16 mouse cellular contexts compared by ENCODE assay signal in genomic region chr5:129155023-129155901, GRCm38 (mm10). TPM values are rescaled to one million over a fixed set of nuclear protein-coding genes. Genes with fewer than 3 reads are reported as not detected.
A peak's percentile ranks its signal among the peaks of the same experiment; 100 is the strongest.
DNase-seq lines count a peak whose midpoint lies in the region; ATAC-seq and TF ChIP-seq lines count a peak whose summit lies in the region.
"Had no signal": no experiment of that assay in that cellular context is flagged by ENCODE, and none has a peak within 500 bp of the region (broad histone marks: within the 10 kb centered on the region; RNA-seq: fewer than 3 reads in every experiment).

No protein-coding gene starts in this region.

- H3K4me2 ChIP-seq in forebrain, postnatal 0 days (ENCODE audit: low read depth), result no peak overlapping the region
- H3K4me2 ChIP-seq in neural tube, embryonic 14.5 days (ENCODE audit: low read depth, low read length), result no peak overlapping the region; the same call in 1 of the 2 replicates
- H3K4me2 ChIP-seq: kidney, embryonic 15.5 days; stomach, embryonic 15.5 days had no signal

- H3K27ac ChIP-seq in embryonic facial prominence, embryonic 10.5 days (replicated peaks), result peak overlapping the region; percentile 45
- peak overlapping the region; percentile 67 for H3K27ac ChIP-seq in forebrain, postnatal 0 days (ENCODE audit: low read depth, low read length)
- peak overlapping the region; percentile 88 for H3K27ac ChIP-seq in midbrain, embryonic 10.5 days (replicated peaks)
- H3K27ac ChIP-seq in neural tube, embryonic 14.5 days (ENCODE audit: low read depth, low read length), result peak overlapping the region; percentile 2; the same call in 1 of the 2 replicates
- H3K27ac ChIP-seq: heart, embryonic 10.5 days; kidney, embryonic 15.5 days; liver, embryonic 14.5 days; stomach, embryonic 15.5 days had no signal

- TF ChIP-seq CTCF in forebrain, postnatal 0 days (IDR thresholded peaks at IDR 0.05; ENCODE audit: low read depth), result no peak

- intact Hi-C loops in left cerebral cortex, postnatal 4 days (cut with DNase I), result no loop called here

- H3K36me3 ChIP-seq in embryonic facial prominence, embryonic 10.5 days (replicated peaks), result no peaks in the 10 kb centered on the region
- H3K36me3 ChIP-seq in forebrain, postnatal 0 days (ENCODE audit: insufficient read depth), result no peaks in the 10 kb centered on the region
- no peaks in the 10 kb centered on the region for H3K36me3 ChIP-seq in midbrain, embryonic 10.5 days
- H3K36me3 ChIP-seq in neural tube, embryonic 14.5 days (ENCODE audit: control insufficient read depth, insufficient read depth, low read length), result no peaks in the 10 kb centered on the region
- H3K36me3 ChIP-seq: heart, embryonic 10.5 days; kidney, embryonic 15.5 days; stomach, embryonic 15.5 days had no signal

- peaks cover 4% of the 10 kb centered on the region; the same call in 1 of the 2 replicates for H3K27me3 ChIP-seq in embryonic facial prominence, embryonic 10.5 days (replicated peaks; ENCODE audit: low read depth, poor library complexity, severe bottlenecking)
- H3K27me3 ChIP-seq in forebrain, postnatal 0 days (ENCODE audit: insufficient read depth, low read length), result no peaks in the 10 kb centered on the region
- 0 out of 2 replicates have a peak, but pooled peaks cover 10% of the 10 kb centered on the region for H3K27me3 ChIP-seq in midbrain, embryonic 10.5 days (ENCODE audit: low read depth, poor library complexity, severe bottlenecking)
- H3K27me3 ChIP-seq in neural tube, embryonic 14.5 days (ENCODE audit: control insufficient read depth, insufficient read depth, low read length), result no peaks in the 10 kb centered on the region
- H3K27me3 ChIP-seq: stomach, embryonic 15.5 days had no signal

- no peak overlapping the region for H3K4me3 ChIP-seq in embryonic facial prominence, embryonic 10.5 days
- no peak overlapping the region for H3K4me3 ChIP-seq in forebrain, postnatal 0 days (ENCODE audit: low read depth, low read length)
- H3K4me3 ChIP-seq in midbrain, embryonic 10.5 days, result peak overlapping the region; percentile 25
- no peak overlapping the region for H3K4me3 ChIP-seq in neural tube, embryonic 14.5 days (ENCODE audit: low read depth, low read length)
- H3K4me3 ChIP-seq: heart, embryonic 10.5 days; kidney, embryonic 15.5 days; stomach, embryonic 15.5 days had no signal

- H3K9me3 ChIP-seq in embryonic facial prominence, embryonic 10.5 days, result no peaks in the 10 kb centered on the region
- H3K9me3 ChIP-seq in forebrain, postnatal 0 days (ENCODE audit: low read length), result no peaks in the 10 kb centered on the region
- H3K9me3 ChIP-seq in midbrain, embryonic 10.5 days (replicated peaks), result no peaks in the 10 kb centered on the region
- H3K9me3 ChIP-seq in neural tube, embryonic 14.5 days (ENCODE audit: control insufficient read depth, low read length), result no peaks in the 10 kb centered on the region
- H3K9me3 ChIP-seq: heart, embryonic 10.5 days; kidney, embryonic 15.5 days; stomach, embryonic 15.5 days had no signal

- DNase-seq in embryonic facial prominence, embryonic 10.5 days (ENCODE audit: low spot score), result no peak
- DNase-seq in forebrain, postnatal 0 days, result no peak
- no peak for DNase-seq in midbrain, embryonic 10.5 days (ENCODE audit: low spot score)
- DNase-seq in left cerebral cortex, postnatal 4 days, result no peak
- DNase-seq in gastrocnemius, adult 8-10 months (ENCODE audit: low spot score in 2 of 2), result no peak
- DNase-seq in embryo, embryonic 9.5 days (ENCODE audit: extremely low spot score), result no peak
- DNase-seq: adrenal gland, postnatal 25 days; cerebellum, adult 9-11 months; gastrocnemius, postnatal 14 days; thymus, postnatal 36 days had no signal

- WGBS in embryonic facial prominence, embryonic 10.5 days, result 62% methylated on average over 14 of the region's 14 CpGs
- WGBS in forebrain, postnatal 0 days, result 63% methylated on average over 14 of the region's 14 CpGs
- WGBS in midbrain, embryonic 10.5 days, result 68% methylated on average over 14 of the region's 14 CpGs
- WGBS in neural tube, embryonic 14.5 days, result 73% methylated on average over 14 of the region's 14 CpGs

- ATAC-seq in forebrain, postnatal 0 days, result no peak
- ATAC-seq in neural tube, embryonic 14.5 days (ENCODE audit: low read depth), result no peak

- no peak overlapping the region; the same call in 1 of the 2 replicates for H3K9ac ChIP-seq in forebrain, postnatal 0 days
- H3K9ac ChIP-seq in neural tube, embryonic 14.5 days (replicated peaks; ENCODE audit: low read depth, low read length), result 0 out of 2 replicates have a peak overlapping the region, but pooled peaks have one; percentile 21
- H3K9ac ChIP-seq: kidney, embryonic 15.5 days; liver, embryonic 14.5 days; stomach, embryonic 15.5 days had no signal

- peaks cover 34% of the 10 kb centered on the region for H3K4me1 ChIP-seq in embryonic facial prominence, embryonic 10.5 days
- 0 out of 2 replicates have a peak, but pooled peaks cover 3% of the 10 kb centered on the region for H3K4me1 ChIP-seq in forebrain, postnatal 0 days (ENCODE audit: insufficient read depth)
- peaks cover 44% of the 10 kb centered on the region for H3K4me1 ChIP-seq in midbrain, embryonic 10.5 days
- H3K4me1 ChIP-seq in neural tube, embryonic 14.5 days (ENCODE audit: control insufficient read depth, insufficient read depth, low read length), result 0 out of 2 replicates have a peak, but pooled peaks cover 3% of the 10 kb centered on the region
- H3K4me1 ChIP-seq: heart, embryonic 10.5 days; stomach, embryonic 15.5 days had no signal

RNA-seq across cellular contexts. Expression of gene Adgrd1, which starts 58.7 kb away (rescaled TPM):
- not detected in 2 replicates for polyA plus RNA-seq in embryonic facial prominence, embryonic 10.5 days (2016; fragmentation: Nextera tagmentation; extraction: Ambion mirVana)
- total RNA-seq in forebrain, postnatal 0 days (2014; rRNA removed), result 0.46 and 1.0 TPM in 2 replicates
- polyA plus RNA-seq in forebrain, postnatal 0 days (2015; fragmentation: Nextera tagmentation; extraction: Ambion mirVana), result 0.19 and 0.22 TPM in 2 replicates
- 0.09 and 0.16 TPM in 2 replicates for polyA plus RNA-seq in midbrain, embryonic 10.5 days (2016; fragmentation: Nextera tagmentation; extraction: Ambion mirVana)
- 0.08 and 0.55 TPM in 2 replicates for polyA plus RNA-seq in neural tube, embryonic 14.5 days (2014; fragmentation: Nextera tagmentation; extraction: Ambion mirVana)
- under 1 TPM; 0.28 to 0.38 TPM for total RNA-seq in left cerebral cortex, postnatal 4 days (2021)
- total RNA-seq in gastrocnemius, adult 8-10 months (2022), result 1 to 10 TPM; 1.7 to 3.8 (median 3.4) TPM
- polyA plus RNA-seq: limb, embryonic 11.5 days had no signal

Comparison
In these comparisons a context has a peak if more than half of its experiments do, and no peak if none do; other contexts are left out.
1. H3K27ac ChIP-seq: peak in every context shown above with its lines; median percentile 88 in midbrain, embryonic 10.5 days; 67 in forebrain, postnatal 0 days; 45 in embryonic facial prominence, embryonic 10.5 days; 2 in neural tube, embryonic 14.5 days.